Mouse (Mus musculus) ES-Bruce4 (cell line): ENCODE data around the gene Dars.

ENCODE experiments used
- CTCF ChIP-seq: IDR thresholded peaks from one replicate; pipeline ENCODE4 v1.8.1; 2011; ENCODE audit warnings: low read depth, low read length
- POLR2A ChIP-seq: IDR thresholded peaks from one replicate; pipeline ENCODE4 v1.8.1; 2011; ENCODE audit warnings: low read length; ENCODE audit not compliant: insufficient read depth

GRCm38 (mm10) chr1:128405041-128405481, 12.1 kb downstream of the Dars start:
- no peak for TF ChIP-seq CTCF
- TF ChIP-seq POLR2A, result no peak
